11 mouse cellular contexts compared by ENCODE assay signal in the genomic region with DNA sequence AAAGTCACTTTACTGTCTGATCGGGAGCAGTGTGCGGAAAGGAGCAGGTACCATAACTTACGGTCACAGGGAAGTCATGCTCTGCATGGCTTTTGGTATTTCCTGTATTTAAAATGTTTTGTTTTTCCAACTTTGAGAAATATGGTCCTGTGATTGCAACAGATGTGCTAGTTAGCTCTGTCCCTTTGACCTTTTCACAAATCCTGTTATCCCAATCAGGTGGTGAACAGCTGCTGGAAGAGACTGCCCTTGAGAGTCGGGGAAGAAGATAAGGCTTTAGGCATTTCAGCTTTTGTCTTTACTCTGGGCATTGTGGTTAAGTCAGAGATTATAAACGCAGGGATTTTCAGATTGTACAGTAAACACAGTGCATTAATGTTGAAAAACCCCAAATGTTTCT.
"Had no signal": no experiment of that assay in that cellular context is flagged by ENCODE, and none has a peak within 500 bp of the region (broad histone marks: within the 10 kb centered on the region; RNA-seq: fewer than 3 reads in every experiment).

No protein-coding gene starts in this region.

- DNase-seq: kidney, adult 18-20 months; kidney, postnatal 25 days; layer of hippocampus, postnatal 36 days; lung, adult 18-20 months; lung, postnatal 10 days; lung, postnatal 4 days; right cerebral cortex, postnatal 4 days; spleen, adult 18-20 months; thymus, adult 18-20 months; thymus, postnatal 14 days had no signal

- ATAC-seq: midbrain, embryonic 16.5 days had no signal
